Mouse (Mus musculus) neural tube, embryonic 14.5 days (tissue): ENCODE data around the gene Gm6614. TPM values are rescaled to one million over a fixed set of nuclear protein-coding genes. Genes with fewer than 3 reads are reported as not detected.
"Not testable (repeated sequence)": the region's sequence is repeated elsewhere in the genome, so short reads cannot be mapped to it uniquely, and the experiment has no call there.

Experiments used
- ATAC-seq: fragments of 200-750 bp; cut with Nextera tagmentation; 2 replicates; pipeline ENCODE4 v1.8.0; 2017; ENCODE audit warnings: low read depth, mild to moderate bottlenecking, moderate TSS enrichment, moderate library complexity
- H3K27ac ChIP-seq: fragments of 300-500 bp; sonication (generic); 2 replicates; pipeline ENCODE4 v1.5.1; 2014; ENCODE audit warnings: low read depth, mild to moderate bottlenecking, control low read depth, low read length, moderate library complexity, mixed read lengths
- H3K27me3 ChIP-seq: fragments of 300-500 bp; sonication (generic); 2 replicates; pipeline ENCODE4 v1.6.1; 2014; ENCODE audit warnings: low read length; ENCODE audit not compliant: control insufficient read depth, insufficient read depth
- H3K36me3 ChIP-seq: fragments of 300-500 bp; sonication (generic); 2 replicates; pipeline ENCODE4 v1.6.1; 2014; ENCODE audit warnings: low read length, mixed read lengths; ENCODE audit not compliant: control insufficient read depth, insufficient read depth
- H3K4me1 ChIP-seq: fragments of 300-500 bp; sonication (generic); 2 replicates; pipeline ENCODE4 v1.6.1; 2014; ENCODE audit warnings: low read length; ENCODE audit not compliant: control insufficient read depth, insufficient read depth
- H3K4me2 ChIP-seq: fragments of 300-500 bp; sonication (generic); 2 replicates; pipeline ENCODE4 v1.6.1; 2014; ENCODE audit warnings: mild to moderate bottlenecking, low read depth, low read length, control low read depth
- H3K4me3 ChIP-seq: fragments of 300-500 bp; sonication (generic); 2 replicates; pipeline ENCODE4 v1.5.1; 2014; ENCODE audit warnings: low read depth, low read length, control low read depth, mixed read lengths
- H3K9ac ChIP-seq: fragments of 300-500 bp; sonication (generic); replicated peaks from 2 replicates; pipeline ENCODE4 v1.6.1; 2014; ENCODE audit warnings: low read depth, mild to moderate bottlenecking, control low read depth, low read length, mixed read lengths
- H3K9me3 ChIP-seq: fragments of 300-500 bp; sonication (generic); 2 replicates; pipeline ENCODE4 v1.6.1; 2016; ENCODE audit warnings: low read length; ENCODE audit not compliant: control insufficient read depth
- WGBS: fragments of 180-500 bp; shearing (Covaris S2); extraction: QIAGEN DNeasy Blood & Tissue Kit; methylation state at CpG from one replicate; pipeline ENCODE4 v1.1.7; 2014; 5-methylcytosine and 5-hydroxymethylcytosine counted together
- polyA plus RNA-seq: library from polyadenylated mRNA; unstranded; fragments of >200 nt; fragmentation: Nextera tagmentation; extraction: Ambion mirVana; gene quantifications from 2 replicates; pipeline ENCODE4 v1.2.1, GENCODE M21; 2014

The Gm6614 gene
- polyA plus RNA-seq: 0.08 TPM in 1 of 2 replicates, not detected in the other

- Histone ChIP-seq H3K4me1 (no peaks in the 10 kb centered on the region), H3K27me3 (no peaks in the 10 kb centered on the region), H3K4me3 (no peak within 1 kb of the TSS), H3K9me3 (no peaks in the 10 kb centered on the region), H3K27ac (no peak within 1 kb of the TSS), H3K9ac (no peak within 1 kb of the TSS), H3K36me3 (no peaks in the 10 kb centered on the region), H3K4me2 (no peak within 1 kb of the TSS)
- no peak for ATAC-seq
- WGBS: 90% methylated on average over 4 of the region's 4 CpGs
Observed at GRCm38 (mm10) chr6:142011364-142011955, at the start of gene Gm6614. TSS of gene Gm6614 (minus strand) at chr6:142011414.

DNA sequence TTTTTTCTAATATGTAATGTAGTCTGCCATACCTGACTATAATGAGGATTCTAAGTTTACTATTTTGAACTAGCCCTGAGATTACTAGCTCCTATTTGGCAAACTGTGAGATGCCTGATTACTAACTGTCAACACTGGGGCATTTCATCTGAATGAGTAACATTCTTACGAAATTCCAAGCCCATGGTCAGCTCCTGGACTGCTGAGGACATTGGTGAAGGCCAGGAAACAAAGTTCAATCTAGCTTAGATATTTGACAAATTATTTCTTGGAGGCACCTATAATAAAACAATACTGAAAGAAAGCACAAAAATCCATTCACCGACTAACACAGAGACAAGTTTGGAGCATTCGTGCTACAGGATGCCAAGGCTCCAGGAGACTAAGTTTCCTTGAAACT lies 47.1 kb upstream of the Gm6614 start:
- not testable (repeated sequence) for H3K4me3 ChIP-seq, ATAC-seq, H3K27me3 ChIP-seq, H3K4me1 ChIP-seq, H3K4me2 ChIP-seq, H3K27ac ChIP-seq, H3K9ac ChIP-seq, H3K9me3 ChIP-seq, H3K36me3 ChIP-seq
- WGBS: 90% methylated on average over 3 of the region's 3 CpGs

GRCm38 (mm10) chr6:142047689-142048088 lies 36.5 kb upstream of the Gm6614 start:
- no peak overlapping the region for H3K4me2 ChIP-seq
- no peaks in the 10 kb centered on the region for H3K9me3 ChIP-seq
- no peaks in the 10 kb centered on the region for H3K27me3 ChIP-seq
- H3K9ac ChIP-seq: no peak overlapping the region
- no peak overlapping the region for H3K4me3 ChIP-seq
- H3K4me1 ChIP-seq: no peaks in the 10 kb centered on the region
- ATAC-seq: no peak
- WGBS: 70% methylated on average over 1 of the region's 1 CpGs
- H3K36me3 ChIP-seq: no peaks in the 10 kb centered on the region
- H3K27ac ChIP-seq: no peak overlapping the region

DNA sequence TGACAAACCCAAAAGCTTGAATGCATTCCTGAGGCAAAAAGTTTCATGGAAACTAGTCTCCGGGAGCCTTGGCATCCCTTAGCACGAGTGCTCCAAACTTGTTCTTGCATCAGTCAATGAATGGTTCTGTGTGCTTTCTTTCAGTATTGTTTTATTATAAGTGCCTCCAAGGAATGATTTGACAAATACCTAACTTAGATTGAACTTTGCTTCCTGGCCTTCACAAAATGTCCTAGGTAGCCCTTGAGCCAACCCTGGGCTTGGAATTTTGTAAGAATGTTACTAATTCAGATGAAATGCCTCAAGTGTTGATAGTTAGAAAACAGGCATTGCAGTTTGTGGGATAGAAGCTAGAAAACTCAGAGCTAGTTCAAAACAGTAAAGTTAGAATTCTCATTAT lies 34.5 kb upstream of the Gm6614 start:
- H3K9ac ChIP-seq: no peak overlapping the region
- ATAC-seq: no peak
- H3K4me3 ChIP-seq: no peak overlapping the region
- H3K9me3 ChIP-seq: no peaks in the 10 kb centered on the region
- H3K27ac ChIP-seq: no peak overlapping the region
- WGBS: 100% methylated on average over 2 of the region's 2 CpGs
- H3K4me2 ChIP-seq: no peak overlapping the region
- no peaks in the 10 kb centered on the region for H3K36me3 ChIP-seq
- H3K4me1 ChIP-seq: no peaks in the 10 kb centered on the region
- no peaks in the 10 kb centered on the region for H3K27me3 ChIP-seq

DNA sequence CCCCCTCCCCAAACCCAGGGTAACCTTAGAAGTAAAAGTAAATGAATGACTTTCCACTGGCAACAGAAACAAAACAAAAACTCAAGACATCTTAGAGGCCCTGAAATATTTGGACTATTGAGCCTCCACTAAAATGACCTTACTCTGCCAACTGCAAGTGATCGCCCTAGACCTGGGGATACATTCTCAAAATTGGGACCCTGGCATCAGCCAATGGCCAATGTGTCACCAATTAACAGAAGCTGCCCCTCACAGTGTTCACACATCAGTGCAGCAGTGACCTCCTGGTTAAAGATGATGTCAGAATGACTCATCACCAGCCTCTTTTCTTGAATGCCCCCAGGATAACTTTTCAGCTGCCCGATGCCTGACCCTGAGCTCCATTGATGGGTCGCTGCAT lies 30.7 kb upstream of the Gm6614 start:
- Histone ChIP-seq H3K4me2 (no peak overlapping the region), H3K4me3 (no peak overlapping the region), H3K9ac (no peak overlapping the region), H3K9me3 (no peaks in the 10 kb centered on the region), H3K4me1 (no peaks in the 10 kb centered on the region), H3K27me3 (no peaks in the 10 kb centered on the region), H3K27ac (no peak overlapping the region), H3K36me3 (no peaks in the 10 kb centered on the region)
- 93% methylated on average over 3 of the region's 3 CpGs for WGBS
- no peak for ATAC-seq

- Histone ChIP-seq H3K4me1 (no peaks in the 10 kb centered on the region), H3K9ac (no peak overlapping the region), H3K9me3 (no peaks in the 10 kb centered on the region), H3K27ac (no peak overlapping the region), H3K27me3 (no peaks in the 10 kb centered on the region), H3K4me3 (no peak overlapping the region), H3K36me3 (no peaks in the 10 kb centered on the region), H3K4me2 (no peak overlapping the region)
- peak; percentile 84; the same call in 1 of the 2 replicates for ATAC-seq
- 33% methylated on average over 16 of the region's 16 CpGs for WGBS
Observed at GRCm38 (mm10) chr6:142040306-142041175, 29.3 kb upstream of the Gm6614 start.

DNA sequence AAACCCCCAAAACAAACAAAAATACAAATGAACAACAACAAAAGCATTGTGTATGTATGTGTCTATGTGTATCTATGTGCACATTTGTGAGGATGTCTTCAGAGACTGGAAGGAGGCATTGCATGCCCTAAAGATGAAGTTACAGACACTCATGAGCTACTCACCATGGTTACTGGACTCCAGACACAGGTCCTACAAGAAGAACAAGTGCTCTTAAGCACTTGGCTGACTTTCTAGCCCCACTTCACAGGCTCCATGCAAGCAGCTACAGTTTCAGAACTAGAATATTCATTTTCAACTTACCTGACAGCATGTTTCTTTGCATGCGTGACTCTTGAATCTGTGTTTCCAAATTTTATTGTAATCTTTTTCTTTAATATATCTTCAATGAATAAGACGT lies 24.6 kb upstream of the Gm6614 start:
- Histone ChIP-seq H3K36me3 (no peaks in the 10 kb centered on the region), H3K4me1 (no peaks in the 10 kb centered on the region), H3K9me3 (no peaks in the 10 kb centered on the region), H3K27me3 (no peaks in the 10 kb centered on the region), H3K9ac (no peak overlapping the region), H3K27ac (no peak overlapping the region), H3K4me2 (no peak overlapping the region), H3K4me3 (no peak overlapping the region)
- WGBS: 94% methylated on average over 2 of the region's 2 CpGs
- no peak for ATAC-seq

DNA sequence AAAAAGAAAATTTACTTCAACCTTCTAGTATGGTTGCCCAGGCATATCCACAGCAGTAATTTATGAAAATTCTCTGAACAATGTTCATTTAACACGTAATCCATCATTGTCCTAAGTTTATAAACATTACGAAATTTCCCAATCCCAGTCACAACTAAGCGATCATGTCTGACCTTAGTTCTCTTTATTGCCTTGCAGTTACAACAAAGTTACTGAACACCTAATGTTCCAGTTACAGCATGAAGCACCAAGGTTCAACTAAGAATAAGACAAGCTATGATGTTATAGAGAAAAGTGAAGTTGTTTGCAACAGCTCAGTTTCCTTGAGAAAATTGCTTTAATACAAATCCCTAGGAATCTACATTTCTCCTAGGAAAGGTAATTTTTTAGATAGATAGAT lies 10.5 kb upstream of the Gm6614 start:
- H3K9ac ChIP-seq: no peak overlapping the region
- H3K9me3 ChIP-seq: no peaks in the 10 kb centered on the region
- no peaks in the 10 kb centered on the region for H3K27me3 ChIP-seq
- H3K4me1 ChIP-seq: no peaks in the 10 kb centered on the region
- ATAC-seq: no peak
- H3K27ac ChIP-seq: no peak overlapping the region
- no peak overlapping the region for H3K4me2 ChIP-seq
- no peak overlapping the region for H3K4me3 ChIP-seq
- WGBS: 90% methylated on average over 3 of the region's 3 CpGs
- no peaks in the 10 kb centered on the region for H3K36me3 ChIP-seq

GRCm38 (mm10) chr6:141986772-141987171 lies 24.4 kb downstream of the Gm6614 start:
- Histone ChIP-seq H3K4me2 (no peak overlapping the region), H3K9ac (no peak overlapping the region), H3K36me3 (no peaks in the 10 kb centered on the region), H3K9me3 (no peaks in the 10 kb centered on the region), H3K4me3 (no peak overlapping the region), H3K27me3 (no peaks in the 10 kb centered on the region), H3K4me1 (no peaks in the 10 kb centered on the region), H3K27ac (no peak overlapping the region)
- no peak for ATAC-seq
- 98% methylated on average over 6 of the region's 6 CpGs for WGBS
